Mouse (Mus musculus): ENCODE results near the gene Olfr483.

DNA sequence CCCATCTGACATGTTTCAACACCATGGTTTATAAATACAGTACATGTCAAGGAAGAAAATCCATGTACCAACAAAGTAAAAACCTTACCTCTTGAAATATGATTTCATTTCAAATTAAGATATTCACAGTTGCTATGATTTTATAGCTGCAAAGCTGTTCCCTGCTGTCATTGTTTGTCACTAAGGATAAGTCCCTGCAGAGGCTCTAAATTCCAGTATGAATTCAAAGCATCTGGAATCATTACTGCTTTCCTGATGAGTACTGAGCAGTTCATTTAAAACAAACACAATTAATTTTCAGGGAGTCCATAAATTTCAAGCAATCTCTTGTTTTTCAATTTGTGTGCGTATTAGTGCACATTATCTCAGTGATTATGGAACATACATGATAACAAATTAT lies 3.2 kb upstream of the Olfr483 start, which contains the start of gene Olfr482:
- TF ChIP-seq GATA1 (IDR thresholded peaks at IDR 0.05; ENCODE audit: borderline replicate concordance, low read length) (no peak), FLI1 (IDR thresholded peaks at IDR 0.05; ENCODE audit: low read length) (no peak)
